Mouse (Mus musculus) heart, postnatal 0 days (tissue): Measurements from ENCODE around the gene Fmnl2. TPM values are rescaled to one million over a fixed set of nuclear protein-coding genes. Genes with fewer than 3 reads are reported as not detected.

Experiments used
- ATAC-seq: fragments of 200-750 bp; cut with Nextera tagmentation; 2 replicates; pipeline ENCODE4 v1.8.0; 2017; ENCODE audit warnings: low read depth, moderate number of reproducible peaks, moderate library complexity; ENCODE audit not compliant: insufficient read depth
- DNase-seq: peaks from one replicate; pipeline ENCODE4 v3.0.0-alpha.2; 2016; ENCODE audit warnings: low spot score
- H3K27ac ChIP-seq: fragments of 300-500 bp; sonication (generic); 2 replicates; pipeline ENCODE4 v1.5.1; 2014; ENCODE audit warnings: low read depth, mild to moderate bottlenecking
- H3K27me3 ChIP-seq: fragments of 300-500 bp; sonication (generic); 2 replicates; pipeline ENCODE4 v1.6.1; 2014; ENCODE audit warnings: low read length, mixed read lengths; ENCODE audit not compliant: control insufficient read depth, insufficient read depth
- H3K36me3 ChIP-seq: fragments of 300-500 bp; sonication (generic); replicated peaks from 2 replicates; pipeline ENCODE4 v1.6.1; 2014; ENCODE audit warnings: low read length, mixed read lengths; ENCODE audit not compliant: control insufficient read depth, insufficient read depth
- H3K4me1 ChIP-seq: fragments of 300-500 bp; sonication (generic); 2 replicates; pipeline ENCODE4 v1.6.1; 2014; ENCODE audit warnings: antibody characterized with exemption; ENCODE audit not compliant: control insufficient read depth, insufficient read depth
- H3K4me2 ChIP-seq: fragments of 300-500 bp; sonication (generic); 2 replicates; pipeline ENCODE4 v1.6.1; 2014; ENCODE audit warnings: low read depth, mild to moderate bottlenecking, low read length, moderate library complexity
- H3K4me3 ChIP-seq: fragments of 300-500 bp; sonication (generic); 2 replicates; pipeline ENCODE4 v1.5.1; 2014; ENCODE audit warnings: low read depth, low read length
- H3K9ac ChIP-seq: fragments of 300-500 bp; sonication (generic); replicated peaks from 2 replicates; pipeline ENCODE4 v1.6.1; 2014; ENCODE audit warnings: low read depth, low read length, mixed read lengths
- H3K9me3 ChIP-seq: fragments of 300-500 bp; sonication (generic); replicated peaks from 2 replicates; pipeline ENCODE4 v1.6.1; 2016; ENCODE audit warnings: low read length; ENCODE audit not compliant: control insufficient read depth
- CTCF ChIP-seq: IDR thresholded peaks from 2 replicates; pipeline ENCODE4 v1.5.1; 2016; ENCODE audit warnings: antibody characterized with exemption, control low read depth, low read depth
- EP300 ChIP-seq: IDR thresholded peaks from 2 replicates; pipeline ENCODE4 v1.6.1; 2016; ENCODE audit warnings: antibody characterized with exemption, low read depth
- WGBS: fragments of 180-500 bp; shearing (Covaris S2); extraction: QIAGEN DNeasy Blood & Tissue Kit; methylation state at CpG from one replicate; pipeline ENCODE4 v1.1.7; 2014; 5-methylcytosine and 5-hydroxymethylcytosine counted together
- polyA plus RNA-seq: library from polyadenylated mRNA; unstranded; fragments of >200 nt; fragmentation: Nextera tagmentation; extraction: Ambion mirVana; gene quantifications from 2 replicates; pipeline ENCODE4 v1.2.1, GENCODE M21; 2015
- total RNA-seq: library from RNA; depleted of rRNA; stranded (reverse); fragments of >200 nt; gene quantifications from 2 replicates; pipeline ENCODE4 v1.2.3, GENCODE M21; 2014; ENCODE audit warnings: low replicate concordance

Gene Fmnl2
- total and polyA plus RNA-seq, 2 experiments from 2014 or later, result 0.77 to 1.6 TPM

GRCm38 (mm10) chr2:52901300-52902013, 43.8 kb downstream of the Fmnl2 start:
- no peak overlapping the region for H3K9ac ChIP-seq
- H3K27ac ChIP-seq, result no peak overlapping the region
- ATAC-seq (no peak), DNase-seq (no peak)
- no peaks in the 10 kb centered on the region for H3K4me1 ChIP-seq
- H3K36me3 ChIP-seq, result no peaks in the 10 kb centered on the region
- no peak overlapping the region for H3K4me2 ChIP-seq
- no peak for TF ChIP-seq CTCF
- no peak for TF ChIP-seq EP300
- H3K9me3 ChIP-seq, result 0 out of 2 replicates have a peak, but pooled peaks cover 4% of the 10 kb centered on the region
- no peak overlapping the region for H3K4me3 ChIP-seq
- WGBS, result 90% methylated on average over 6 of the region's 6 CpGs
- no peaks in the 10 kb centered on the region for H3K27me3 ChIP-seq

GRCm38 (mm10) chr2:52902456-52902855, 44.8 kb downstream of the Fmnl2 start:
- Histone ChIP-seq H3K27ac (no peak overlapping the region), H3K4me2 (no peak overlapping the region), H3K9me3 (0 out of 2 replicates have a peak, but pooled peaks cover 4% of the 10 kb centered on the region), H3K27me3 (no peaks in the 10 kb centered on the region), H3K9ac (no peak overlapping the region), H3K4me1 (no peaks in the 10 kb centered on the region), H3K36me3 (no peaks in the 10 kb centered on the region), H3K4me3 (no peak overlapping the region)
- TF ChIP-seq CTCF, result no peak
- 75% methylated on average over 3 of the region's 3 CpGs for WGBS
- DNase-seq (no peak), ATAC-seq (no peak)

- WGBS, result 51% methylated on average over 8 of the region's 8 CpGs
Observed at GRCm38 (mm10) chr2:52903228-52903963, 45.7 kb downstream of the Fmnl2 start.

GRCm38 (mm10) chr2:52904526-52904925, 46.9 kb downstream of the Fmnl2 start:
- no peak for ATAC-seq
- Histone ChIP-seq H3K27me3 (no peaks in the 10 kb centered on the region), H3K4me3 (no peak overlapping the region), H3K4me2 (no peak overlapping the region), H3K9me3 (0 out of 2 replicates have a peak, but pooled peaks cover 4% of the 10 kb centered on the region), H3K27ac (no peak overlapping the region), H3K36me3 (no peaks in the 10 kb centered on the region), H3K4me1 (no peaks in the 10 kb centered on the region), H3K9ac (no peak overlapping the region)
- WGBS, result 73% methylated on average over 5 of the region's 5 CpGs
- TF ChIP-seq EP300 (no peak), CTCF (no peak)
- no peak for DNase-seq

More at GRCm38 (mm10) chr2:52903228-52903963, 45.7 kb downstream of the Fmnl2 start:
- Histone ChIP-seq H3K27ac (no peak overlapping the region), H3K9me3 (0 out of 2 replicates have a peak, but pooled peaks cover 4% of the 10 kb centered on the region), H3K36me3 (no peaks in the 10 kb centered on the region), H3K4me1 (no peaks in the 10 kb centered on the region), H3K9ac (no peak overlapping the region), H3K4me2 (no peak overlapping the region), H3K4me3 (no peak overlapping the region), H3K27me3 (no peaks in the 10 kb centered on the region)
- TF ChIP-seq EP300 (no peak), CTCF (no peak)
- ATAC-seq (no peak), DNase-seq (no peak)

GRCm38 (mm10) chr2:52913311-52913710, 55.7 kb downstream of the Fmnl2 start:
- Histone ChIP-seq H3K4me1 (no peaks in the 10 kb centered on the region), H3K4me2 (no peak overlapping the region), H3K4me3 (no peak overlapping the region), H3K9ac (no peak overlapping the region), H3K27me3 (no peaks in the 10 kb centered on the region), H3K9me3 (no peaks in the 10 kb centered on the region), H3K36me3 (no peaks in the 10 kb centered on the region), H3K27ac (no peak overlapping the region)
- TF ChIP-seq EP300 (no peak), CTCF (no peak)
- WGBS, result 46% methylated on average over 2 of the region's 2 CpGs
- no peak for ATAC-seq
- DNase-seq, result no peak
